Mouse (Mus musculus) cerebellum, adult 18-20 months (tissue): ENCODE measurements around the gene Map3k10.
"Not testable (repeated sequence)": the region's sequence is repeated elsewhere in the genome, so short reads cannot be mapped to it uniquely, and the experiment has no call there.

ENCODE experiments used
- DNase-seq, 2 experiments: peaks; one replicate each; pipeline ENCODE4 v3.0.0; 2021

Map3k10 gene

DNA sequence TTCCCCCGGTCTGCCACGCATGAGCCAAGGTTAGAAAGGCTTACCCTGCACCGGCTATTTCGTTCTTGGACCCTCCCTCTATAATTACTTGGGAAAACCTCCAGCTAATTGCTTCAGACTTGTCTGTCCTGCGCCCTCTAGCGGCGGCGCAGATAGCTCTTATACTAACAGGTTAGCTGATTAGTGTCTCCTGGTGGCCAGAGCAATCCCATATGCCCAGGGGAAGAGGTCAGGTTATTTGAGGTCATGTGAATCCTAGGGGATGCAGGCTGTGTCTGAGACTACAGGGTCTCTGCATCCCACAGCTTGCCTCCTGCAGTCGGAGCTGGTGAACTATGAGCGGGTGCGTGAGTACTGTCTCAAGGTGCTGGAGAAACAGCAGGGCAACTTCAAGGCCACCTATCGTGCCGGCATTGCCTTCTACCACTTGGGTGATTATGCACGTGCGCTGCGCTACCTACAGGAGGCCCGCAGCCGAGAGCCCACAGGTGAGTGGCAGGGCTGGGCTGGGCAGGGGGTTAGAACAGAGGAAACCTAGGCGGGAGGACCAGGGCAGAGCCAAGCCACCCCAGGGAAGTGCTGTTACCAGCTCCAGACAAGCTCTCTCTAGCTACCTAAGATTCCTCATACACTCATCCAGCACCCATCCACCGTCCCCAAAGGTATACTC lies 19.7 kb downstream of the Map3k10 start:
- peak; percentile 64 to 80 for DNase-seq

GRCm38 (mm10) chr7:27653681-27654437 lies 20.5 kb downstream of the Map3k10 start, which contains the start of gene Ttc9b:
TSS of gene Ttc9b (plus strand) at chr7:27653915.
- peak; percentile 82 to 91 for DNase-seq

DNA sequence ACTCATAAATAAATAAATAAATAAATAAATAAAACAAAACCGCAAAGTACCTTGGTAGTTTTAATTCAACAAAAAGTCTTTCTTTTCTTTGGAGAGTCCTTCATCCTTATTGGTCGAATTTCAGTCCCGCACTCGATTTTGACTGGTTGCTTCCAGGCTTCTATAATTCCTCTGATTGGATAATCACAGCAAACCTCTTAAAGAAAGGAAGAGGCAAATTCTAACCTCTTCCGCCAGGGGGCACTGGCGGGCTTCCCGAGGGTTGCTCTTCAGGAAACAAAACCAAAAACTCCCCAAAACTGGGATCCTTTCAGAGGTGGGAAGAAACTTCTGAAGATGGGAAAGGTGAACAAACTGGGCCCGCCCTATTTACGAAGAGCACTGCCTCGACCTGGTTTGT lies 23.4 kb downstream of the Map3k10 start:
- DNase-seq, result peak; percentile 80 to 84

GRCm38 (mm10) chr7:27649723-27650122 lies 24.7 kb downstream of the Map3k10 start:
- DNase-seq, result no peak

GRCm38 (mm10) chr7:27647281-27648002 lies 27.0 kb downstream of the Map3k10 start:
- DNase-seq, result no peak

- DNase-seq, result no peak
Measured at GRCm38 (mm10) chr7:27646516-27646915, 27.9 kb downstream of the Map3k10 start.

DNA sequence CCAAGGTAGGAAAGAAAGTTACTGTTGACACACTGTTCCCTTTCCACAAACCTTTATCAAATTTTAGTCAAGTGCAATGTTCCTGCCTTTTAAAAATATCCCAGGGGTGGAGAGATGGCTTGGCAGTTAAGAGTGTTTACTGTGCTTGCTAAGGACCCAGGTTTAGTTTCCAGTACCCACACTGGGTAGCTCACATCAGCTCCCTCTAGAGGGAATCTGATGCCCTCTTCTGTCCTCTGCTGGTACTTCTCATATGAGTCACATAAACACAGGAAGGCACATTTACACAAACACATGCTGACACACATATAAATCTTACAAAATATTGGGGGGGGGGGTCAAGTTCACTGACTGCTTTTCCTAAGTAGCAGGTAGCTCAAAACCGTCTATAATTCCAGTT lies 29.9 kb downstream of the Map3k10 start:
- DNase-seq, result no peak

DNA sequence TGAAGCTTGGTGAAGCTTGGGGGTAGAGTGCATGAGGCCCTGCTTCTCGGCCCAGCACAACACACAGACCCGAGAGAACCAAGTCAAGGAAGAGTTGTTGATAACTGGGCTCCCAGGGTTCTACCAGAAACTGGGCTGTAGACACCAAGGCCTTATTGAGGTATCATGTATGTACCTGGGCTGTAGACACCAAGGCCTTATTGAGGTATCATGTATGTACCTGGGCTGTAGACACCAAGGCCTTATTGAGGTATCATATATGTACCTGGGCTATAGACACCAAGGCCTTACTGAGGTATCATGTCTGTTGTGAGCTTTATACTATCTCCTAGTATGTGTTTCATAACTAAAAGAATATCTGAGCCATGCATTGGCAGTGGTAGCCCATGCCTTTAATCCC lies 39.3 kb downstream of the Map3k10 start:
- DNase-seq, result not testable (repeated sequence)

DNA sequence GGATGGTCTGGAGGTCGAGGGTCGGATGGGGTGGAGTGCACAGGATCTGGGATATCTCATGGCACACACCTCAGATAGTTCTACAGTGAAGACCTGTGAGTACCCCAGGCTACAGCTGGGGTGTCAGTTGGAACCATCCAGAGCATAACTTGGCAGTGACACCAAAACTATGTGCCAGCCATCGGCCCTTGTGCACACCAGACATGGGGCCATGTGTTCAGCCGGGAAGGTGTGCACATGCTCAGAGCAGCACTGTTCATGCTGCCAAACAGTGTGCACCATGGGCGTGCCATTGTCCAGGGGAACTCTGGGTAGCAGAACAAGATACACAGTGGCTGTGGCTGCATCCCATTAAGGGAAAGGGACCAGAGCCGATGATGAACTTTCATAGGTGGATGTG lies 39.7 kb downstream of the Map3k10 start:
- DNase-seq, result no peak

GRCm38 (mm10) chr7:27633166-27633565 lies 41.2 kb downstream of the Map3k10 start:
- peak; percentile 59 to 66 for DNase-seq

DNA sequence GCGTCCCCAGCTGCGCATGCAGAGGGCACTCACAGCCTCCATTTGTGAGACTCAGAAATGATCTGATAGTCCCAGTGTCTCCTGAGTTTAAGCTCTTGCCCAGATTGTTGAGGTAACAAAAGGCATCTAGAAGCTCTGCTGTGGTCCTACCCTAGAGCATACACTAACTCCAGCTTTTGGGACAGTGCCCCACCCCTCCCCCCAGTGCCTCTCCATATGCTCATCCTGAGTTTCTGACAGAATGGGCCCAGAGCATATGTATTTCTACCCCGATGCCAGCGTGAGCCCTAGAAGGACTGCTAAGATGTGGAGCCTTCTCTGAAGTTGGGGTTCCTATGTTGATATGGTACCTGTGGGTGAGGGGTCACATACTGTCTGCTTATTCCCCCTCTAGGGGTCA lies 43.0 kb downstream of the Map3k10 start:
- peak; percentile 58 to 61 for DNase-seq

GRCm38 (mm10) chr7:27628816-27629215 lies 45.6 kb downstream of the Map3k10 start:
- not testable (repeated sequence) for DNase-seq

GRCm38 (mm10) chr7:27628190-27628589 lies 46.2 kb downstream of the Map3k10 start:
- peak; percentile 58 for DNase-seq

- no peak for DNase-seq
Measured at GRCm38 (mm10) chr7:27627707-27628106, 46.7 kb downstream of the Map3k10 start.

DNA sequence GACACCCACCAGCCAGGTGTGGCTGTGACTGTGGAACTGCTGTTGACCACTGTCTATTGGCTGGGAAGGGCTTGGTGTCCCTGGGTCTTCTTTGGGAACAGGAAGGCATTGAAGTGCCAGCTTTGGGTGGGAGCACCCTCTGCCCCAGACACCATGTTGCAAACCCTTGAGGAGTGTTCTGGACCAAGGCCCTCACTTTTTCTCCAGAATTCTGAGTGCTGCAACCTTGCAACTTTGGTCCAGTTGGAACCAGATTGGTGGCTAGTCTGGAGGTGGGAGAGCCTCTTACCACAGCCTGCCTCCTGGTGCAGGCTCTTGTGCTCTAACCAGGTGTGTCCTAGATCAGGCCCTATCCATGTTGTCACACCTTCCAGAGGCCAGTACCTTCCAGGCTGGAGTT lies 49.4 kb downstream of the Map3k10 start:
- no peak for DNase-seq

DNA sequence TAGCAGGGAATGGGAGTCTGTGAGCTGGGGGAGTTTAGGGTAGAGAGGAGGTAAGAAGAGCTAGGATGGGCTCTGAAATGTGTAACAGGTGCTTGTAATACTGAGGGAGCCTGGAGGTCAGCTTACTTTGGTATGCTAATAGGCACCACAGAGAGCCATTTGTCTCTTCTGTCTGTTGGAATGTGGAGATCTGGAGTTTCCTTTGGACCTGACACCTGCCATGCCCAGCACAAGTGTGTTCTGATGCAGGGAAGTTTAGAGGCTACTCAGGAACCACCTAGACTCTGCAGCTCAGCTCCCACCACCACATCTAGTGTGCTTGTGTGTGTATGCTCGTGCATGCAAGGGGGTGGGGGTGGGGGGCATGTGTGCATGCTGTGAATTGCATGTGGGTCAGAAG lies 52.2 kb downstream of the Map3k10 start:
- no peak for DNase-seq

DNA sequence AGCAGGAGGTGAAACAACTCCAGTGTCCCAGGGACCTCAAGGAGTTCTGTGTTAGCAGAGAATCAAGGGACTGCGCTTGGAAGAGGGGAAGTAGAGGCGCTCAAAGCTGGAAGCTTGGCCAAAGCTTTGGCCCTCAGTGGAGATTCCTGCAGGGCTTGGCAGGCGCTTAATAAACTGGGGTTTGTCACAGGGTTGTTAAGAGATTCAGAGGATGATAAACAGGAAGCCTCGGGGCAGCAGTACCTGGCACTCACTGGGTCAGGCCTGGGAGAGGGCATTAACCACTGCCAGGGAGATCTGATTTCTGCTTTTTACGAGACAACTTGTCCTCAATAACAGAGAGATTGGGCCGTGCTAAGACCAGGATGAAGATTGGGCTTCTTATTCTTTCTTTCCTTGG lies 53.4 kb downstream of the Map3k10 start:
- DNase-seq, result peak; percentile 62 to 70

GRCm38 (mm10) chr7:27613751-27614499 lies 60.5 kb downstream of the Map3k10 start:
- DNase-seq, result peak; percentile 78 to 79

GRCm38 (mm10) chr7:27612940-27613339 lies 61.5 kb downstream of the Map3k10 start:
- DNase-seq, result peak; percentile 47 to 56

DNA sequence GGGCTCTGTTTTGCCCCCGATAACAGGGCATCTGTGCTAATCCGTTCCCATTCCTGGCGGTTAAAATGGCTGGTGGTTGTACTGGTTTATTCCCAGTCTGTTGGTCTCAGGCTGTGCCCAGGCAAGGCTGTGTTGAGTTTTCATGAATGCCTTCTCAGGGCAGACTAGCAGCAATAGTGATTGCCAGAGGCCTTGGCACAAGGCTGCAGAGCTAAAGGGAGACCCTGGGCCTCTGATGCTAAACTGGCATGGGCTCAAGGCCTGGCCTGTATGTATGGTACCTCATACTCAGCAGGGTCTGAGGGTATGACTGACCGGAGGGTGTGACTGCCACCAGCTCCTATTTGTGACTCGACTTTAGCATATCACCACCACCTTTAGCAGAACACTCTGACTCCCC lies 63.5 kb downstream of the Map3k10 start:
- no peak for DNase-seq

GRCm38 (mm10) chr7:27610370-27610769 lies 64.0 kb downstream of the Map3k10 start:
- DNase-seq, result no peak

GRCm38 (mm10) chr7:27609688-27610087 lies 64.7 kb downstream of the Map3k10 start:
- no peak for DNase-seq

DNA sequence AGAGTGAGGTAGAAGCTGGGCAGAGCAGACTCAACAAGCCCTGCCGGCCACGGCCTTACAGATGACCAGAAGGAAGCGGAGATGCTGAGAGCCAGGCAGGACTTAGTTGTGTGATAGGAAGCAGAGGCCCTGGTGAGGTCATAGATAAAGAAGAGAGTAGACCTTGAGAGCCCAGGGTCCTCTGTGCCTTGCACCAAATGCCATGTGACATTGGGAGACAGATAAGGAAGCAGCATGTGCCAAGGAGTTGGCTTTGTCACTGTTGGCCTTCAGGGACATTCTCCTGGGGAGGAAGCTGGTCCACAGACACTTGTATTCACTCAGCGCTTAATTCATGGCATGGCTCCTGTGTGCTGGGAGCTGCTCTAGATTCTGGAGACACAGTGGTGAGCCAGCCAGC lies 65.1 kb downstream of the Map3k10 start:
- peak in 1 of 2 experiments; percentile 42 for DNase-seq
